Mouse (Mus musculus) embryonic facial prominence, embryonic 13.5 days (tissue): Measurements from ENCODE around the gene Gm10188. TPM values are rescaled to one million over a fixed set of nuclear protein-coding genes. Genes with fewer than 3 reads are reported as not detected.

Experiments used
- ATAC-seq: fragments of 200-750 bp; cut with Nextera tagmentation; 2 replicates; pipeline ENCODE4 v1.8.0; 2017; ENCODE audit warnings: low read depth; ENCODE audit not compliant: insufficient number of reproducible peaks, insufficient read depth, low FRiP score, low TSS enrichment
- H3K27ac ChIP-seq: fragments of 300-500 bp; sonication (generic); 2 replicates; pipeline ENCODE4 v1.5.1; 2015; ENCODE audit warnings: moderate library complexity, mild to moderate bottlenecking, inconsistent platforms
- H3K27me3 ChIP-seq: fragments of 300-500 bp; sonication (generic); 2 replicates; pipeline ENCODE4 v1.6.1; 2015; ENCODE audit warnings: mild to moderate bottlenecking, inconsistent platforms
- H3K36me3 ChIP-seq: fragments of 300-500 bp; sonication (generic); 2 replicates; pipeline ENCODE4 v1.6.1; 2015; ENCODE audit warnings: mild to moderate bottlenecking, inconsistent platforms
- H3K4me1 ChIP-seq: fragments of 300-500 bp; sonication (generic); 2 replicates; pipeline ENCODE4 v1.6.1; 2015; ENCODE audit warnings: inconsistent platforms
- H3K4me2 ChIP-seq: fragments of 300-500 bp; sonication (generic); 2 replicates; pipeline ENCODE4 v1.6.1; 2015; ENCODE audit warnings: moderate library complexity, mild to moderate bottlenecking, inconsistent platforms
- H3K4me3 ChIP-seq: fragments of 300-500 bp; sonication (generic); 2 replicates; pipeline ENCODE4 v1.5.1; 2015; ENCODE audit warnings: mild to moderate bottlenecking, inconsistent platforms
- H3K9ac ChIP-seq: fragments of 300-500 bp; sonication (generic); 2 replicates; pipeline ENCODE4 v1.6.1; 2015; ENCODE audit warnings: mild to moderate bottlenecking, inconsistent platforms
- H3K9me3 ChIP-seq: fragments of 300-500 bp; sonication (generic); 2 replicates; pipeline ENCODE4 v1.6.1; 2016; ENCODE audit warnings: inconsistent platforms
- WGBS: fragments of 180-500 bp; shearing (Covaris S2); methylation state at CpG from one replicate; pipeline ENCODE4 v1.1.7; 2015; ENCODE audit warnings: mixed read lengths; 5-methylcytosine and 5-hydroxymethylcytosine counted together
- polyA plus RNA-seq: library from polyadenylated mRNA; unstranded; fragments of >200 nt; fragmentation: Nextera tagmentation; extraction: Ambion mirVana; gene quantifications from 2 replicates; pipeline ENCODE4 v1.2.1, GENCODE M21; 2015

The Gm10188 gene
- polyA plus RNA-seq: not detected in 2 replicates

DNA sequence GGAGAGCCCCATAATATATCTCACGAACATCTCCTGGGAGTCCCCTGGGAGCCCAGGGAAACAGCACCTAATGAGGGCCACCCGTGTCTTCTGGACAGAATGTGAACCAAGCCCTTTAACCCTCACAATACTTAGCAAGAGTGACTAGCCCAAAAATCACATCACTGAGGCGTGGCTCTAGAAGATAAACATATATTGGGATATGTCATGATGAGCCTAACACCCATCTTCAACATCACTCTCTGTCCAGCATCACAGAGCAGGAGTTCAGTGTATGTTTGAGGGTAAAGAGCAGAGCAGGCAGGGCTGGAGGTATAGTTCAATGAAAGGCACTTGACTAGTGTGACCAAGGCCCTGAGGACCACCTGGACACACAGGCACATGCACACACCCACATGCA lies at the start of gene Gm10188:
Gene Gm10188, minus strand, starts transcription at position 101 of the 400 bp plus-strand sequence.
- H3K36me3 ChIP-seq: no peaks in the 10 kb centered on the region
- H3K9ac ChIP-seq: no peak within 1 kb of the TSS
- WGBS: 78% methylated on average over 3 of the region's 3 CpGs
- no peak within 1 kb of the TSS for H3K4me2 ChIP-seq
- no peak for ATAC-seq
- no peak within 1 kb of the TSS for H3K27ac ChIP-seq
- peaks cover 8% of the 10 kb centered on the region; the same call in 1 of the 2 replicates for H3K27me3 ChIP-seq
- no peaks in the 10 kb centered on the region for H3K4me1 ChIP-seq
- no peak within 1 kb of the TSS for H3K4me3 ChIP-seq
- H3K9me3 ChIP-seq: no peaks in the 10 kb centered on the region

DNA sequence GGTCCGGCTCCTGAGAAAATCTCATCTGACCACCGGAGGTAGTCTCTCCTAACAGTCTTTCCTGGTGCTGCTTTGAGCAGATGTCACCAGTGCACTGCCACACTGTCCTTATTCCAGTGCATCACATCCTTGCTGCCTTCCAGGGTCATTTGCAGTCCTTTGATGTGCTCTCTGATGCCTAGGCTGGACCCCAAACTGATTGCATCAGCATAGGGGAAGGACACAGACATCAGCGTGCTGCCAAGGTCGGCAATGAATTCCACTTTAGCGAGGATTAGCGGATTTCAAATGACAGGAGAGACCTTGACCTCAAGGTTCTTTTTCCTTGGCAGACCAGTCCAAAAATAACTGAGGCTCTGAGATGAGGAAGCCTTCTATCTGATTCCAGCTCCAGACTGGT lies 47.6 kb upstream of the Gm10188 start:
- Histone ChIP-seq H3K9me3 (no peaks in the 10 kb centered on the region), H3K4me1 (no peaks in the 10 kb centered on the region), H3K27ac (no peak overlapping the region), H3K9ac (no peak overlapping the region), H3K36me3 (no peaks in the 10 kb centered on the region), H3K4me3 (no peak overlapping the region), H3K4me2 (no peak overlapping the region), H3K27me3 (no peaks in the 10 kb centered on the region)
- no peak for ATAC-seq
- 73% methylated on average over 6 of the region's 6 CpGs for WGBS

DNA sequence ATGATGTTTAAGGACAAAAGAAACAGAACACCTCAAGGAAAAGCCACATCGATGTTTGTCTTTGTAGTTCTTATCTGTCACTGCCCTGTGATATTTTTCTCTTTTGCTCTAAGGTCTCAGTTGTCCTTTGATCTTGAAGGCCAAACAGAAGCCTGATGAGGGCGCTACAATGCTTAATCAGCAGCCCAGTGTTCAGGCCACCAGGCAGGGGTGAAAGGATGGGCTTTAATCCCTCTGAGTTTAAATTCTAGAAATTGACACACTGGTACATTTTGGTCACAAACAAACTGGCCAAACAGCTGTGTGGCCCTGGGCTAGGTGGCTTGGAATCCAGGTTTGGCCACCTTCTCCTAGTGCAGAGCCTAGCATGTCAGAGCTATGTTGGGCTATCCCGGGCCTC lies 47.1 kb upstream of the Gm10188 start:
- no peak overlapping the region for H3K4me2 ChIP-seq
- H3K9ac ChIP-seq: no peak overlapping the region
- no peaks in the 10 kb centered on the region for H3K36me3 ChIP-seq
- no peaks in the 10 kb centered on the region for H3K27me3 ChIP-seq
- no peak for ATAC-seq
- no peak overlapping the region for H3K4me3 ChIP-seq
- WGBS: 80% methylated on average over 3 of the region's 3 CpGs
- no peak overlapping the region for H3K27ac ChIP-seq
- H3K9me3 ChIP-seq: no peaks in the 10 kb centered on the region
- no peaks in the 10 kb centered on the region for H3K4me1 ChIP-seq

DNA sequence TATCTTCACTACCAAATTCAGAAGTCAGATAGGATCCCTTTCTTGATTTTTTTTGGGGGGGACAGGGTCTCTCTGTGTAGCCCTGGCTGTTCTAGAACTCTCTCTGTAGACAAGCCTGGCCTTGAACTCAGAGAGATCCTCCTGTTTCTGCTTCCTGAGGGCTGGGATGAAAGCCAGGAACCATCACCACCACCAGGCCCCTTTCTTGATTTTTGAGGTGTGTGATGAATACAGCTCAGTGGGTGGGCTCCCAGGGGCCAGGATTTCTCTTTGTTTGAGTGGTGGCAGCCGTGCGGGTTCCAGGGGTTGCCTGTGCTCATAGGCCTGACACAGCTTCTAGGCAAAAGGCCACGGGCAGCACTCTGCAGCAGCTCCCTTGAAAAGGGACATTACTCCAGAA lies 41.7 kb upstream of the Gm10188 start:
- H3K36me3 ChIP-seq: no peaks in the 10 kb centered on the region
- H3K9me3 ChIP-seq: no peaks in the 10 kb centered on the region
- no peak overlapping the region for H3K27ac ChIP-seq
- H3K27me3 ChIP-seq: no peaks in the 10 kb centered on the region
- no peak overlapping the region for H3K4me3 ChIP-seq
- no peak overlapping the region for H3K4me2 ChIP-seq
- H3K9ac ChIP-seq: no peak overlapping the region
- whole genome bisulfite sequencing: 79% methylated on average over 3 of the region's 3 CpGs
- H3K4me1 ChIP-seq: peaks cover 29% of the 10 kb centered on the region
- no peak for ATAC-seq

GRCm38 (mm10) chr1:132268418-132269060 lies 39.0 kb upstream of the Gm10188 start:
- no peak for ATAC-seq
- Histone ChIP-seq H3K9me3 (no peaks in the 10 kb centered on the region), H3K4me1 (peaks cover 29% of the 10 kb centered on the region), H3K9ac (no peak overlapping the region), H3K36me3 (no peaks in the 10 kb centered on the region), H3K27ac (no peak overlapping the region), H3K4me3 (no peak overlapping the region), H3K4me2 (no peak overlapping the region), H3K27me3 (no peaks in the 10 kb centered on the region)
- WGBS: 17% methylated on average over 7 of the region's 7 CpGs

DNA sequence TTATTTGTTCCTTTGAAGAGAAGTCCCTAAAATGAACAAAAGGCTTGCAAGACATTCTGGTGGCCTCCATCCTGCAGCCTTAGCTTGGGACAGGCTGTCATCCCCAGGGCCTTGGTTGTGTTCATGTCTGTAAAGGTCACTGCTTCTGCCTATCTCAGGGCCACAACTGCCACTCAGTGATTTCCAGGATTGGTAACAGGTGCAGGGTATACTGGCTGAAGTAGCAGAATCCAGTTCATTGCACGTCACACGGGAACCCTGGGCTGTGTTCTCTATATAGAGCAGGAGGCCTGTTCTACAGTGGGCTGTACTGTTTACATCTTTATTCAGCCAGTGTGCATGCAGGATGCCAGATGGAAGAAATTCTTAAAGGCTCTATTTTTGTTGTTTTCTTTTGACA lies 38.4 kb upstream of the Gm10188 start:
- ATAC-seq: no peak
- H3K9me3 ChIP-seq: no peaks in the 10 kb centered on the region
- H3K27ac ChIP-seq: no peak overlapping the region
- H3K4me1 ChIP-seq: peaks cover 29% of the 10 kb centered on the region
- no peaks in the 10 kb centered on the region for H3K27me3 ChIP-seq
- no peaks in the 10 kb centered on the region for H3K36me3 ChIP-seq
- 33% methylated on average over 2 of the region's 2 CpGs for WGBS
- H3K4me3 ChIP-seq: no peak overlapping the region
- H3K9ac ChIP-seq: no peak overlapping the region
- H3K4me2 ChIP-seq: no peak overlapping the region

DNA sequence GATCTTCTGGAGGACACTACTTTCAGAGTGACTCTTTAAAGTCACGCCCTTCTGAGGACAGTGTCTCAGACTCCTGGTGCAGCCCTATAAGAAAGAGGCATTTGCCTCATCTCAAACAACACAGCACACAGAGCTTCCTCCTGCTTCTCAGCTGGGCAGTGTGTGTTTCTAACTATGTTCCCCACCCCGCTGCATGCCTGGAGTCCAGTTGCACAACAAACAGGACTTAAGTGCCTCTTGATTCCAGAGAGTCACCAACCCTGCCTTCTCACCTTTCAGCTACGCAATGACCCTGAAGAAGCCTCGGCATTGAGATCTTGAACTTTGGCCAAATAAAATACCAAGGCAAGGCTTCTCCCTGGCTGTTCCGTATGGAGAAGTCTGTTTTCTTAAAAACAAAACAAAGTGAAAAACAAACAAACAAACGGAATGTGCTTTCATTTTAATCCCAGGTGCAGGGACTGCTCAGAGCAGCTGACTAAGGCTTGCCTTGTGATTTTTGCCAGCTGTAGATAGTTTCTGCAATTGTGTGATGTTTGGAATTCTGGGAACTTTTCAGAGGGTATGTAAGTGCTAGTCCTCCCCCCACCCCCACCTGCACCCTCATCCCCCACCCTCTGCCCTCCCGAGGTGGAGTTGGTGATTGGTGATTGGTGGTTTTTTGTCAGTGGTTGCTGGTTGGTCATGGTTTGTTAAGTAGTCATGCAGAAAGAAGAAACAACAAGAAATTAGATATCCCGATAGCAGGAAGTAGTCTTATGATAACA lies 37.4 kb upstream of the Gm10188 start:
- no peaks in the 10 kb centered on the region for H3K9me3 ChIP-seq
- 29% methylated on average over 8 of the region's 8 CpGs for WGBS
- H3K4me3 ChIP-seq: no peak overlapping the region
- peak overlapping the region; percentile 32; the same call in 1 of the 2 replicates for H3K9ac ChIP-seq
- ATAC-seq: no peak
- H3K27ac ChIP-seq: no peak overlapping the region
- peak overlapping the region; percentile 20; the same call in 1 of the 2 replicates for H3K4me2 ChIP-seq
- no peaks in the 10 kb centered on the region for H3K27me3 ChIP-seq
- H3K36me3 ChIP-seq: no peaks in the 10 kb centered on the region
- H3K4me1 ChIP-seq: peaks cover 29% of the 10 kb centered on the region

DNA sequence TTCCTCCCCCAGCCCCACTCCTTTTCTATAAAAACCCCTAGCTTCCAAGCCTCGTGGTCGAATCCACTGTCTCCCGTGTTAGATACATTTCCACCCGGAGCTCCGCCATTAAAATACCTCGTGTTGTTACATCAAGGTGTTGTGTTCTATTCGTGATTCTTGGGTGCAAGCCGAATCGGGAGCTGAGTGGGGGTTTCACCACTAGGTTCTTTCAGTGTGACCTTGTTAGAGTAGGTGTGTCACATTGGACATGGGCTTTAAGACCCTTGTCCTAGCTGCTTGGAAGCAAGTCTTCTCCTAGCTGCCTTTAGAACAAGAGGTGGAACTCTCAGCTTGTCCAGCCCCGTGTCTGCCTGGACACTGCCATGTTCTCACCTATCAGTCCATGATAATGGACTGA lies 36.4 kb upstream of the Gm10188 start:
- Histone ChIP-seq H3K4me1 (peaks cover 29% of the 10 kb centered on the region), H3K27me3 (no peaks in the 10 kb centered on the region), H3K27ac (no peak overlapping the region), H3K9ac (no peak overlapping the region), H3K4me2 (no peak overlapping the region), H3K4me3 (no peak overlapping the region), H3K36me3 (no peaks in the 10 kb centered on the region), H3K9me3 (no peaks in the 10 kb centered on the region)
- WGBS: 89% methylated on average over 10 of the region's 10 CpGs
- no peak for ATAC-seq

DNA sequence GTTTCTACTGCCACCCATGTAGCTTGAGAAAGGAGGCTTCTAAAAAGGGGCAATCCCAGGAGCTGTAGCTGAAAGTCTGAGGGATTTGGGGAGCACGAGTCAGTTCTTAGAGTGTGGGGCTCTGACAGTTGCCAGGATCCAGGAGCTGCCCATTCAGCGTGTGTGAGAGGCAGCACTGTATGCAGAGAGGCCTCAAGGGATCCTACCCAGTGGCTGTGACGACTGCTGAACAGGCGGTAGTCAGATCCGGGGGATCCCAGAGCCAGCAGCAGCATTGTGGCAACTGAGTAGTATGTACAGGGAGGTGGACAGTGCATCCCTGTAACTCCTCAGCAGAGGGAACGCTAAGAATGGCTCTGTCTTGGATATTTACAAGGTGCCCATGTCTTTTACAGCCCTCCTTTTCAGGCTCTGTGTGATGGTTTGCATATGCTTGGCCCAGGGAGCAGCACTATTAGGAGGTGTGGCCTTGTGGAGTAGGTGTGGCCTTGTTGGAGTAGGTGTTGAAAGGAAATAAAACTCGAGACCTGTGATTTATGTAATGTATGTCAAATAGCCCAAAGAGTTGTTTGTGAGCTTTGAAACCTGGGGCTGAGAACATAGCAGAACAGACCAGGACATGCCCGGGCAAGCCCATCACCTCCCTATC lies 35.8 kb upstream of the Gm10188 start:
- WGBS: 65% methylated on average over 8 of the region's 8 CpGs

GRCm38 (mm10) chr1:132264577-132264976 lies 35.0 kb upstream of the Gm10188 start:
- WGBS: 57% methylated on average over 7 of the region's 7 CpGs
- H3K4me2 ChIP-seq: no peak overlapping the region

More for the DNA sequence above, 35.8 kb upstream of the Gm10188 start:
- Histone ChIP-seq H3K27me3 (no peaks in the 10 kb centered on the region), H3K27ac (no peak overlapping the region), H3K36me3 (no peaks in the 10 kb centered on the region), H3K4me3 (no peak overlapping the region), H3K4me2 (no peak overlapping the region), H3K9ac (no peak overlapping the region), H3K9me3 (no peaks in the 10 kb centered on the region), H3K4me1 (peaks cover 29% of the 10 kb centered on the region)
- ATAC-seq: no peak

DNA sequence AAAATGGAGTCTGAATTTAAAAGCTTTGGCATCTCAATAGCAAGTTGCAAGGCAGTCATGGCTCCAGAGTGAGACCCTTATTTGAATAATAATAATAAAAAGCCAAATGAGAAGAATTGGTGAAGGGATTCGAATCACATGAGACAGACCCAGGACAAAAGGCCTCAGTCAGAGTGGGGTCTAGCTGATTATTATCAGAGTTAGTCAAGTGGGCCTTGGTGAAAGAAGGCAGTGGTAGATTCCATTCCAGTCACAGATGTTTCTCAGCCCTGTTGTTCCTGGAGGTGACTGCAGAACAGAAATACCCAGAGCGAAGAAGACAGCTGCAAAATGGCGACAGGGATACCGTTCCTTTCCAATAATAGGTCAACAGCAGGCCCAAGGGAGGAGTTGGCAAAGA lies 34.1 kb upstream of the Gm10188 start:
- no peaks in the 10 kb centered on the region for H3K27me3 ChIP-seq
- WGBS: 91% methylated on average over 4 of the region's 4 CpGs
- ATAC-seq: no peak

More at GRCm38 (mm10) chr1:132264577-132264976, 35.0 kb upstream of the Gm10188 start:
- Histone ChIP-seq H3K27me3 (no peaks in the 10 kb centered on the region), H3K4me3 (no peak overlapping the region), H3K9me3 (no peaks in the 10 kb centered on the region), H3K36me3 (no peaks in the 10 kb centered on the region), H3K27ac (no peak overlapping the region), H3K4me1 (peaks cover 29% of the 10 kb centered on the region), H3K9ac (no peak overlapping the region)
- no peak for ATAC-seq

More for the DNA sequence above, 34.1 kb upstream of the Gm10188 start:
- no peaks in the 10 kb centered on the region for H3K36me3 ChIP-seq
- no peak overlapping the region for H3K4me3 ChIP-seq
- no peak overlapping the region for H3K4me2 ChIP-seq
- no peaks in the 10 kb centered on the region for H3K9me3 ChIP-seq
- H3K9ac ChIP-seq: no peak overlapping the region
- no peak overlapping the region for H3K27ac ChIP-seq
- peaks cover 23% of the 10 kb centered on the region for H3K4me1 ChIP-seq
